Mouse (Mus musculus) kidney, postnatal 0 days (tissue): ENCODE data around the gene Fahd2a. TPM values are rescaled to one million over a fixed set of nuclear protein-coding genes. Genes with fewer than 3 reads are reported as not detected.

ENCODE experiments used
- ATAC-seq: fragments of 200-750 bp; cut with Nextera tagmentation; replicated peaks from 2 replicates; pipeline ENCODE4 v1.8.0; 2017; ENCODE audit warnings: low read depth, moderate number of reproducible peaks, moderate TSS enrichment, moderate library complexity; ENCODE audit not compliant: low FRiP score
- DNase-seq: peaks from one replicate; pipeline ENCODE4 v3.0.0-alpha.2; 2016; ENCODE audit warnings: low spot score
- H3K27ac ChIP-seq: fragments of 300-500 bp; sonication (generic); 2 replicates; pipeline ENCODE4 v1.5.1; 2014; ENCODE audit warnings: mild to moderate bottlenecking
- H3K27me3 ChIP-seq: fragments of 300-500 bp; sonication (generic); 2 replicates; pipeline ENCODE4 v1.6.1; 2014; ENCODE audit warnings: low read length, mixed read lengths; ENCODE audit not compliant: insufficient read depth
- H3K36me3 ChIP-seq: fragments of 300-500 bp; sonication (generic); 2 replicates; pipeline ENCODE4 v1.6.1; 2014; ENCODE audit warnings: low read length, mixed read lengths; ENCODE audit not compliant: insufficient read depth
- H3K4me1 ChIP-seq: fragments of 300-500 bp; sonication (generic); replicated peaks from 2 replicates; pipeline ENCODE4 v1.6.1; 2014; ENCODE audit warnings: antibody characterized with exemption, low read length, mixed read lengths; ENCODE audit not compliant: insufficient read depth
- H3K4me2 ChIP-seq: fragments of 300-500 bp; sonication (generic); 2 replicates; pipeline ENCODE4 v1.6.1; 2014; ENCODE audit warnings: mild to moderate bottlenecking, low read length, moderate library complexity, mixed read lengths
- H3K4me3 ChIP-seq: fragments of 300-500 bp; sonication (generic); replicated peaks from 2 replicates; pipeline ENCODE4 v1.5.1; 2014; ENCODE audit warnings: low read depth, low read length
- H3K9ac ChIP-seq: fragments of 300-500 bp; sonication (generic); 2 replicates; pipeline ENCODE4 v1.6.1; 2014; ENCODE audit warnings: low read depth, low read length
- H3K9me3 ChIP-seq: fragments of 300-500 bp; sonication (generic); replicated peaks from 2 replicates; pipeline ENCODE4 v1.6.1; 2016; ENCODE audit warnings: low read length, inconsistent platforms, mixed read lengths
- CTCF ChIP-seq: IDR thresholded peaks from 2 replicates; pipeline ENCODE4 v1.5.1; 2016; ENCODE audit warnings: antibody characterized with exemption, low read depth, mild to moderate bottlenecking, moderate library complexity
- WGBS: fragments of 180-500 bp; shearing (Covaris S2); extraction: QIAGEN DNeasy Blood & Tissue Kit; methylation state at CpG from one replicate; pipeline ENCODE4 v1.1.7; 2014; 5-methylcytosine and 5-hydroxymethylcytosine counted together
- polyA plus RNA-seq: library from polyadenylated mRNA; unstranded; fragments of >200 nt; fragmentation: Nextera tagmentation; extraction: Ambion mirVana; gene quantifications from 2 replicates; pipeline ENCODE4 v1.2.1, GENCODE M21; 2015

Fahd2a gene
- polyA plus RNA-seq, 1 experiment from 2014 or later = 61.3 TPM

DNA sequence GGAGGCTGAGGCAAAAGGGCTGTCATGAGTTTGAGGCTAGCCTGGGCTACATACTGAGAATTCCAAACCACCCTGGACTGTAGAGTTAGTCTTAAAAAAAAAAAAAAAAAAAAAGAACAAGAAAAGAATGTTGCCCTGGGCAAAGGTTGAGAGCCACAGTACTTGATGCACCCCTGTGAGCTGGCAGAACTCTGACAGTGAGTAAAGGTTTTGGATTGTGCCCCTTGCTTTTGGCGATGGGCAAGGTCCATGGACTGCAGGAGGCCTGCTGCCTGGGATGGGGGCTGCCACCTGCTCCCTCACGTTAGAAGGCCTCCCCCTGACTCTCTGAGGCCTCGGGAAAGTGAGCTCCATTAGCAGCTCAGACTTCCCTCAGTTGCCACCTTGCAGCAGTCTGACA is 27.7 kb downstream of the Fahd2a start:
- Histone ChIP-seq H3K36me3 (no peaks in the 10 kb centered on the region), H3K27ac (peak overlapping the region; percentile 72), H3K4me3 (no peak overlapping the region), H3K9me3 (no peaks in the 10 kb centered on the region), H3K4me2 (no peak overlapping the region), H3K9ac (no peak overlapping the region), H3K4me1 (no peaks in the 10 kb centered on the region), H3K27me3 (no peaks in the 10 kb centered on the region)
- DNase-seq (no peak), ATAC-seq (peak; percentile 37; the same call in 1 of the 2 replicates)
- no peak for TF ChIP-seq CTCF
- 52% methylated on average over 3 of the region's 3 CpGs for WGBS

DNA sequence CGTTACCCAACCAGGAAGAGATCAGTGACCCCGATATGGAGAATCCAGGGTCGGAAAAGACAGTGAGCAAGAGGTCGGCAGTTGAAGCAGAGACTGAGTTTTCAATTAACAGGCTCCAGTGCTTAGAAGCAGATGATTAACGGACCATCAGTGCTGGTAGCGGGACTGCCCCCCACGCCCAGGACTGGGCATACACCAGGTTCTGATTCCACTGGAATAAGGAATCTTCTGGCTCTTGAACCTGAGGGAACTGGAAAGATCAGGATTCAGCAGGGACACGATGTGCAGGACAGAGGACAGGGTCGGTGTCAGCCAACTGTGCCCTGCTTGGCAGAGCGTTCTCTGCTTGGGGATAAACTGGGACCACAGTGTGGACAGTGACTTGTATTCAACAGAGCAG is 28.6 kb downstream of the Fahd2a start:
- WGBS = 37% methylated on average over 10 of the region's 10 CpGs
- Histone ChIP-seq H3K36me3 (no peaks in the 10 kb centered on the region), H3K4me3 (no peak overlapping the region), H3K27ac (peak overlapping the region; percentile 72; the same call in 1 of the 2 replicates), H3K9me3 (no peaks in the 10 kb centered on the region), H3K27me3 (no peaks in the 10 kb centered on the region), H3K9ac (no peak overlapping the region), H3K4me2 (no peak overlapping the region), H3K4me1 (no peaks in the 10 kb centered on the region)
- TF ChIP-seq CTCF = no peak
- peak; percentile 89 for ATAC-seq
- DNase-seq = peak; percentile 54

DNA sequence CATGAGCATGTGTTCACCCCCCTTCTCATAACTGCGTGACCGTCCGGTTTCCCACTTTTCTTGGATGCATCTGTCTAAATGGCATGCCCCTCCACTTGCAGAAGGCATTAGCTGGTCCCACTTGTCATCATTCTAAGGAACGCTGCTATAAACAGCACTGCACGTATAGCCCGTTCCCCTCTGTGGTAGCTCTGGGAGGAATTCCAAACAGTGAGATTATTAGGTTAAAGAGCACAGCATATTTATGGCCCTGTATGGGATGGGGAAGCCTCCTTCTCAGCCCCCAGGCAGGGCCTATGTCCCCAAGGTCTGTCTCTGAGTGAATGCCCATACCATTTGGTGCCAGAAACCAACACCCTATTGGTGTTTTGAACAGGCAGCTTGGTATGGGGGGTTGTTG is 33.2 kb downstream of the Fahd2a start:
- no peak overlapping the region for H3K9ac ChIP-seq
- H3K4me2 ChIP-seq = no peak overlapping the region
- H3K36me3 ChIP-seq = no peaks in the 10 kb centered on the region
- no peak for TF ChIP-seq CTCF
- no peaks in the 10 kb centered on the region for H3K4me1 ChIP-seq
- 79% methylated on average over 6 of the region's 6 CpGs for WGBS
- ATAC-seq (no peak), DNase-seq (no peak)
- H3K9me3 ChIP-seq = no peaks in the 10 kb centered on the region
- H3K27me3 ChIP-seq = no peaks in the 10 kb centered on the region
- H3K27ac ChIP-seq = no peak overlapping the region
- no peak overlapping the region for H3K4me3 ChIP-seq

DNA sequence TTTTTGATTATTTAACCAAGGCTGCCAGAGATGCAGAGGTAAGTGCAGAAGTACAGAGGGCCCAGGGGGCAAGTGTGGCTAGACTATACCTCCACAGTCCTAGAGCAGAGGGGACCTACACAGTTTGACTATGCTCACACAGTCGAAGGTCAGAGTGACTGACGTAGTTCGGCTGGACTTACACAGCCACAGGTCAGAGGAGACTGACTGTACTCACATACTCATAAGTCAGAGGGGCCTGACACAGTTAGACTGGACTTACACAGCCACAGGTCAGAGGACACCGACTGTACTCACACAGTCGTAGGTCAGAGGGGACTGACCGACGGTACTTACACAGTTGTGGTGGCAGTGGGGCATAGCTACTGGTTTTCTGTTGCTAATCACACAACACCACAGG is 45.6 kb downstream of the Fahd2a start:
- H3K4me1 ChIP-seq = no peaks in the 10 kb centered on the region
- no peak overlapping the region for H3K27ac ChIP-seq
- TF ChIP-seq CTCF = no peak
- H3K4me2 ChIP-seq = no peak overlapping the region
- H3K27me3 ChIP-seq = no peaks in the 10 kb centered on the region
- no peak overlapping the region for H3K9ac ChIP-seq
- H3K9me3 ChIP-seq = no peaks in the 10 kb centered on the region
- H3K36me3 ChIP-seq = no peaks in the 10 kb centered on the region
- DNase-seq = no peak
- H3K4me3 ChIP-seq = no peak overlapping the region
- 73% methylated on average over 7 of the region's 7 CpGs for WGBS
- ATAC-seq = peak; percentile 75

DNA sequence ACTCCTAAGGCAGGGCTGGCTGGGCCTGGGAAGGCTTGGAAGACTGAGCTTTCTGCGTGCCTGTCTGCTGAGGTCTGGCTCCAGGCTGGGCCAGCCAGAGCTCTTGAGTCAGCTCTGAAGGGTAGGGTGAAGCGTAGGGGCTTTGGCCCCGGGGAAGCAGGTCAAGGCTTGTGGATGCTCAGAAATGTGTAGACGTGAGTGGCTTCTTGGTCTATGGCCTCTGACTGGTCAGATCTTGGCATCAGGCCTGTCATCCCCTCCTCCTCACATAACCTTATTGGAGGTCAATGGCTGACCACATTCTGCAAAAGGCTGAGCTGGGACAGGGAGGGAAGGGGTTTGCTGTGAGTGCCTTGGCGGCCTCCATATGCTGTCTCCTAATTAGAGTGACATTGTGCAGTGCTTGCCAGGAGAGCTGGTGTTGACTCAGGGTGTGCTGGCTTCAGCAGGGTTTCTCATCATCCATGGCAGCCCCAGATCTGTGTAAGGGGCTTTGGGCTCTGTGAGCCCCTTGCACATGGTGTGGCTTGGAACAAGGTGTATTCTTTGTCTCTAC is 49.7 kb downstream of the Fahd2a start:
- Histone ChIP-seq H3K9ac (no peak overlapping the region), H3K4me2 (no peak overlapping the region), H3K9me3 (no peaks in the 10 kb centered on the region), H3K27ac (no peak overlapping the region), H3K36me3 (no peaks in the 10 kb centered on the region), H3K4me1 (no peaks in the 10 kb centered on the region), H3K27me3 (no peaks in the 10 kb centered on the region), H3K4me3 (no peak overlapping the region)
- DNase-seq (no peak), ATAC-seq (no peak)
- no peak for TF ChIP-seq CTCF
- 62% methylated on average over 5 of the region's 5 CpGs for WGBS

DNA sequence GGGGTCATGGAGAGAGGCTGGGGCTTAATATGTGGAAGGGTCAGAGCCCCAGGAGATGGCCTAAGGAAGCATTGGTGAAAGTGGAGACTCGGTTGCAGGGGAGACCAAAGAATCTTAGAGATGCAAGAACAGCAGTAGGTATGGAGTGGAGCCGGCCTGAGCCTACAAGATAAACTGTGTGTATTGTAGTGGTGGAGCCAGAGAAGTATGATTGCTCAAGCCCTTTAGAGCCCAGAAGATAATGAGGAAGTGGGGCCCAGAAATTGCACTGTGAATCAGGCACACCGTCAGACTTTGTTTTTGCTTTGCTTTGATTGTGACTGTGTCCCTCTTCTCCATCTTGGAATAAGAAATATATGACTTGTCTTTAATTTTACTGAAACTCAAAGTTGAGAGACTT is 53.0 kb downstream of the Fahd2a start:
- Histone ChIP-seq H3K27me3 (no peaks in the 10 kb centered on the region), H3K4me1 (no peaks in the 10 kb centered on the region), H3K9ac (no peak overlapping the region), H3K27ac (no peak overlapping the region), H3K4me3 (no peak overlapping the region), H3K36me3 (no peaks in the 10 kb centered on the region), H3K4me2 (no peak overlapping the region), H3K9me3 (no peaks in the 10 kb centered on the region)
- no peak for DNase-seq
- no peak for ATAC-seq
- whole genome bisulfite sequencing = 70% methylated on average over 3 of the region's 3 CpGs
- no peak for TF ChIP-seq CTCF

DNA sequence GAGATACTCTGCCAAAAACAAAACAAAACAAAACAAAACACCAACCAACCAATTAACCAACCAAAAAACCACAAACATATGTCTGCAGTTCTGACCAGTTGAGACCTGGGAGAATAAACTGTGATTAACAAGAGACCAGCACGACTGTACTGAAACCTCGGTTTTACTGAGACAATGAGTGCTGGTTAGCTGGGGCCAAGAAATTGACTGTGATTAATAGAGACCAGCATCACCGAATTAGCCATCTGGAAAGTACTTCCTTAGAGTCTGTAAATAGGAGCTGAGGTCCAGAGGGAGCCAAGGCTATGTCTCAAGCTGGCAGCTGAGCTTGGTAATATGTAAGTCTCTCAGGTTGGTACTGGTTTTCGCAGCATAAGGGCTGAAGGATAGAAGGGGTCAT is 53.5 kb downstream of the Fahd2a start:
- 68% methylated on average over 4 of the region's 4 CpGs for WGBS
- no peak for ATAC-seq
- Histone ChIP-seq H3K9me3 (no peaks in the 10 kb centered on the region), H3K9ac (no peak overlapping the region), H3K27ac (no peak overlapping the region), H3K4me2 (no peak overlapping the region), H3K27me3 (no peaks in the 10 kb centered on the region), H3K4me3 (no peak overlapping the region), H3K36me3 (no peaks in the 10 kb centered on the region), H3K4me1 (no peaks in the 10 kb centered on the region)
- no peak for DNase-seq
- no peak for TF ChIP-seq CTCF
